Mouse (Mus musculus): ENCODE data around the gene Wfdc12. TPM values are rescaled to one million over a fixed set of nuclear protein-coding genes. Genes with fewer than 3 reads are reported as not detected.

Wfdc12 gene
- polyA plus RNA-seq, 1 experiment from 2014 or later = not detected

GRCm38 (mm10) chr2:164195971-164196699 is 5.7 kb upstream of the Wfdc12 start:
- Histone ChIP-seq H3K4me2 (replicated peaks) (no peak overlapping the region), H3K4me3 (no peak overlapping the region), H3K27me3 (no peaks in the 10 kb centered on the region), H3K9me3 (no peaks in the 10 kb centered on the region), H3K27ac (replicated peaks) (no peak overlapping the region), H3K9ac (replicated peaks) (no peak overlapping the region), H3K36me3 (no peaks in the 10 kb centered on the region), H3K4me1 (no peaks in the 10 kb centered on the region)
- 91% methylated on average over 5 of the region's 5 CpGs for WGBS
- ATAC-seq (replicated peaks) = no peak

DNA sequence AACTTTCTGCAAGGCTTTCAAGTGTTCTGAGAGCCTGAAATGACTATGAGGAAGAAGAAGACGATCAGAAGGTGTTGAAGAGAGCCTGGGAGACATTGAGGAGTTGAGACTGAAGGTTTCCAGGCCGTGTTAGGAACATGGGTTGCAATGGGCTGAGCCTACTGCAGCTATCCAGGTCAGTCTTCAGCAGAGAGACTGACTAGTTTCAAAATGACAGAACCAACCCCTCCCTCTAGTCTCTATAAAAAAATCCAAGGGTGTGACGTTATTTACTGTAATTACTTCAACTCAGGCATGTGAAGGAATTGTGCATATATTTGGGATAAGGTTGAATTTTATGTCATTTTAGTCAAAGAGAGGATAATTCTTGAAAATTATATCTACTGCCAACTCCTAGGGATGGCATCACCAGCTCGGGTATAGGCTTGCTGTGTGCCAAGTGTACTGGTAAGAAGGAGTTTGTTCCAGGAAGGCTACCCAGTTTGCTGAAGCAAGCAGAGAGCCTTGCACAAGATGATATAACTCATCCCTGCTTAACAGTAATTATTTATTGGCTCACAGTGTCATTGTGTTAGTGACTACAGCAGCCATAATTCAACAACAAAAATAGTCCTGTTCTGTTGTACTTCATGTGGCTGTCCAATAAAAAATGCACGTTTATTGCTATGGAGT is 4.7 kb upstream of the Wfdc12 start:
- Histone ChIP-seq H3K4me1 (no peaks in the 10 kb centered on the region), H3K4me3 (no peak overlapping the region), H3K9ac (replicated peaks) (no peak overlapping the region), H3K4me2 (replicated peaks) (no peak overlapping the region), H3K27ac (replicated peaks) (no peak overlapping the region), H3K27me3 (no peaks in the 10 kb centered on the region), H3K36me3 (no peaks in the 10 kb centered on the region), H3K9me3 (no peaks in the 10 kb centered on the region)
- WGBS = 82% methylated on average over 5 of the region's 5 CpGs
- no peak for ATAC-seq (replicated peaks)

DNA sequence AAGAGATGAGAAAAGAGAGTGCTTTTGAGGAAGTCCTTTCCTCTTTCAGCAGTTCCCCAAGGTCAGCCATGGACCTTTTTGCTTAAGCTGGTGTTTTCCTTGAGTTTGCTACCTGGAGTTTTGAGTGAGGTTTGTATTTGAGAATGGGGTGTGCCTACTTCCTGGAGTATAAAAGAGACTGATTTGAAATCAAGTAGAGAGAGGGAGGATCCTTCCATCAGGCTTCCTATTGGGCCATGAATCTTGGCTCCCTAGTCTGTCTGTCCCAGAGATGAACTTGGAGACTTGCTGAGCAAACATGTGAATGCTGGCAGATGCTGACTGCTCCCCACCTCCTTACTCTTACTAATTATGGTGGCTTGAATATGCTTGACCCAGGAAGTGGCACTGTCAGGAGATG is 1.9 kb upstream of the Wfdc12 start:
- Histone ChIP-seq H3K4me3 (no peak overlapping the region), H3K27ac (replicated peaks) (no peak overlapping the region), H3K27me3 (no peaks in the 10 kb centered on the region), H3K9ac (replicated peaks) (no peak overlapping the region), H3K4me2 (replicated peaks) (no peak overlapping the region), H3K4me1 (no peaks in the 10 kb centered on the region), H3K36me3 (no peaks in the 10 kb centered on the region), H3K9me3 (no peaks in the 10 kb centered on the region)
- no peak for ATAC-seq (replicated peaks)

- no peak for ATAC-seq (replicated peaks)
- Histone ChIP-seq H3K4me2 (replicated peaks) (no peak overlapping the region), H3K9me3 (no peaks in the 10 kb centered on the region), H3K9ac (replicated peaks) (no peak overlapping the region), H3K27me3 (no peaks in the 10 kb centered on the region), H3K4me3 (no peak overlapping the region), H3K27ac (replicated peaks) (no peak overlapping the region), H3K36me3 (no peaks in the 10 kb centered on the region), H3K4me1 (no peaks in the 10 kb centered on the region)
- WGBS = 27% methylated on average over 5 of the region's 5 CpGs
These were observed 1.7 kb downstream of the Wfdc12 start for GRCm38 (mm10) chr2:164188722-164189121.

DNA sequence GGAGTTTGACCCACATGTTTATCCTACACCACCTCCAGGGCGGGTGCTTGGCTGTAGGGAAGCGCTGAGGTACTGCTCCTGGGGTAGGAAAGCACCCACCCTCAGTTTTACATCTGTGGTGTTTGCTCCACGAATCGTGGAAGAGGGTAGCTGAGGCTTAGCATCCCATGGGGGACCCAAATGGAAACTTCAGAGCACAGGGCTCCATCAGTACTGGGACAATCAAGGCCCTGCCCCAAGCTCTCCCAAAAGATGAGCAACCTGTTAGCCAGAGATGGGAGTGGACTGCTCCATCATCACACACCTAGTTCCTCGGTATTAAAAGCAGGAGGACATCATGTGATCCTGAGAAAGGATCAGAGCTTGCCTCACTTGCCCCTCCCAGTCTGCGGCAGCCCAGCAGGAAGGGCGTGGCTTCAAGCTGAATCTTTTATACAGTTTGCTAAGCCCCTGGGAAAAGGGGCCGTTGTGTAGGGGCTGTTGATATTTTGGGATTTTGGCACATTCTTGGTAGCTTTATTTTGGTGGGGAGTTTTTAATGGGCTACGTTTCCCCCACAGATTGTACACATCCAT is 6.2 kb downstream of the Wfdc12 start:
- Histone ChIP-seq H3K4me1 (no peaks in the 10 kb centered on the region), H3K9me3 (no peaks in the 10 kb centered on the region), H3K27ac (replicated peaks) (no peak overlapping the region), H3K4me2 (replicated peaks) (no peak overlapping the region), H3K36me3 (no peaks in the 10 kb centered on the region), H3K27me3 (no peaks in the 10 kb centered on the region), H3K4me3 (no peak overlapping the region), H3K9ac (replicated peaks) (no peak overlapping the region)
- no peak for ATAC-seq (replicated peaks)
- 44% methylated on average over 9 of the region's 9 CpGs for WGBS

- Histone ChIP-seq H3K4me1 (no peaks in the 10 kb centered on the region), H3K4me3 (no peak overlapping the region), H3K4me2 (replicated peaks) (no peak overlapping the region), H3K27ac (replicated peaks) (no peak overlapping the region), H3K9me3 (no peaks in the 10 kb centered on the region), H3K36me3 (no peaks in the 10 kb centered on the region), H3K9ac (replicated peaks) (no peak overlapping the region), H3K27me3 (no peaks in the 10 kb centered on the region)
- 61% methylated on average over 9 of the region's 9 CpGs for WGBS
- no peak for ATAC-seq (replicated peaks)
These were observed 7.1 kb downstream of the Wfdc12 start for GRCm38 (mm10) chr2:164183340-164183739.

GRCm38 (mm10) chr2:164182692-164183255 is 7.6 kb downstream of the Wfdc12 start, which contains the start of gene Wfdc5:
TSS of gene Wfdc5 (minus strand) at chr2:164182742.
- H3K27me3 ChIP-seq = no peaks in the 10 kb centered on the region
- H3K4me2 ChIP-seq (replicated peaks) = no peak within 1 kb of the TSS
- no peaks in the 10 kb centered on the region for H3K36me3 ChIP-seq
- no peaks in the 10 kb centered on the region for H3K4me1 ChIP-seq
- H3K4me3 ChIP-seq = no peak within 1 kb of the TSS
- no peak within 1 kb of the TSS for H3K9ac ChIP-seq (replicated peaks)
- 82% methylated on average over 7 of the region's 7 CpGs for WGBS
- no peaks in the 10 kb centered on the region for H3K9me3 ChIP-seq
- no peak for ATAC-seq (replicated peaks)
- H3K27ac ChIP-seq (replicated peaks) = no peak within 1 kb of the TSS

GRCm38 (mm10) chr2:164180770-164181169 is 9.6 kb downstream of the Wfdc12 start:
- Histone ChIP-seq H3K9ac (replicated peaks) (no peak overlapping the region), H3K27ac (replicated peaks) (no peak overlapping the region), H3K4me1 (no peaks in the 10 kb centered on the region), H3K9me3 (no peaks in the 10 kb centered on the region), H3K27me3 (no peaks in the 10 kb centered on the region), H3K36me3 (no peaks in the 10 kb centered on the region), H3K4me2 (replicated peaks) (no peak overlapping the region), H3K4me3 (no peak overlapping the region)
- 91% methylated on average over 4 of the region's 4 CpGs for WGBS
- no peak for ATAC-seq (replicated peaks)

- Histone ChIP-seq H3K27ac (replicated peaks) (no peak overlapping the region), H3K4me2 (replicated peaks) (no peak overlapping the region), H3K4me1 (no peaks in the 10 kb centered on the region), H3K27me3 (no peaks in the 10 kb centered on the region), H3K36me3 (no peaks in the 10 kb centered on the region), H3K4me3 (no peak overlapping the region), H3K9me3 (no peaks in the 10 kb centered on the region), H3K9ac (replicated peaks) (no peak overlapping the region)
- WGBS = 43% methylated on average over 3 of the region's 3 CpGs
- no peak for ATAC-seq (replicated peaks)
These were observed 10.3 kb downstream of the Wfdc12 start for GRCm38 (mm10) chr2:164180124-164180523.

DNA sequence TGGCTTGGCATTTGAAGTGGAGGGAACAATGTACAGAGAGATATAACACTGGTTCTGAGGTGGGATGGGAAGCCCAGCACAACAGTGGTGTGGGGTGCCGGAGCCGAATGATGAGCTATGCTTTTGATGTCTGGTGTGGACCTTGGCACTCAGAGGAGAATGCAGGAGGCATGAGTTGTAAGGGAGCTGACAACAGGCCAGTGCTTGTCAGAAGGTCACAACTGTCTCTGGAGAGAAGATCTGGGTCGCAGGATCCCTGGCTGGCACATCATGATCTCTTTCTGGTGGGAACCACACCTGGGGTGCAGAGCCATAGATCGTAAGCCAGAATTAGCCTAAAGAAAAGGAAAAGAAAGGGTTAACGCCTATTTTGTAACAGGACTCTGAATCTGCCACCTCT is 12.6 kb downstream of the Wfdc12 start:
- ATAC-seq (replicated peaks) = no peak
- H3K36me3 ChIP-seq = no peaks in the 10 kb centered on the region
- peaks cover 6% of the 10 kb centered on the region; the same call in 1 of the 2 replicates for H3K27me3 ChIP-seq
- H3K27ac ChIP-seq (replicated peaks) = no peak overlapping the region
- H3K9me3 ChIP-seq = no peaks in the 10 kb centered on the region
- H3K9ac ChIP-seq (replicated peaks) = no peak overlapping the region
- 86% methylated on average over 5 of the region's 5 CpGs for WGBS
- H3K4me2 ChIP-seq (replicated peaks) = no peak overlapping the region
- H3K4me1 ChIP-seq = no peaks in the 10 kb centered on the region
- no peak overlapping the region for H3K4me3 ChIP-seq

- peaks cover 3% of the 10 kb centered on the region for H3K4me1 ChIP-seq
- no peak for ATAC-seq (replicated peaks)
- no peak overlapping the region for H3K27ac ChIP-seq (replicated peaks)
- H3K4me3 ChIP-seq = no peak overlapping the region
- peaks cover 21% of the 10 kb centered on the region for H3K27me3 ChIP-seq
- WGBS = 72% methylated on average over 3 of the region's 3 CpGs
- no peaks in the 10 kb centered on the region for H3K36me3 ChIP-seq
- H3K9ac ChIP-seq (replicated peaks) = no peak overlapping the region
- H3K4me2 ChIP-seq (replicated peaks) = no peak overlapping the region
- H3K9me3 ChIP-seq = no peaks in the 10 kb centered on the region
These were observed 14.6 kb downstream of the Wfdc12 start for GRCm38 (mm10) chr2:164175850-164176249.

GRCm38 (mm10) chr2:164174649-164175395 is 15.6 kb downstream of the Wfdc12 start:
- H3K4me1 ChIP-seq = peaks cover 11% of the 10 kb centered on the region
- 75% methylated on average over 8 of the region's 8 CpGs for WGBS
- ATAC-seq (replicated peaks) = no peak
- no peak overlapping the region for H3K9ac ChIP-seq (replicated peaks)
- H3K36me3 ChIP-seq = no peaks in the 10 kb centered on the region
- no peak overlapping the region for H3K27ac ChIP-seq (replicated peaks)
- H3K27me3 ChIP-seq = peaks cover 31% of the 10 kb centered on the region
- H3K9me3 ChIP-seq = no peaks in the 10 kb centered on the region
- no peak overlapping the region for H3K4me3 ChIP-seq
- H3K4me2 ChIP-seq (replicated peaks) = no peak overlapping the region
